Mouse (Mus musculus): ENCODE measurements around the gene Nbl1. TPM values are rescaled to one million over a fixed set of nuclear protein-coding genes. Genes with fewer than 3 reads are reported as not detected.
A peak's percentile ranks its signal among the peaks of the same experiment; 100 is the strongest.

Nbl1 gene
- polyA plus RNA-seq, 1 experiment from 2014 or later = 12.7 TPM

DNA sequence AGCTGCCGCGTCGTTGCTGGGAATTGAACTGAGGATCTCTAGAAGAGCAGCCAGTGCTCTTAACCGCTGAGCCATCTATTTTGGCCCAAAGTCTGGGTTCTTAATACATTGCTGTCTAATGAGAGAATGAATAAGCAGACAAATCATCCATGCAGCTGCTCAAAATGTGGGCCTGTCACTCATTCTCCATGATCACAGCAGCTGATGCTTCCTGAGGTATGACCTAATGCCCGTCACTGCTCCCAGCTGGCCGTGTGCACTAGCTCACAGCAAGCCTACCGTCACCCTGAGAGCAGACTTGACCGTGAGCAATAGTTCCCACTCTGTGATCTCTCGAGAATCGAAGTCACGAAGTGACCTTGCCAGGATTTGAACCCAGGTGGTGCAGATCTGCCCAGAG, 13.4 kb downstream of the Nbl1 start:
- H3K27ac ChIP-seq (ENCODE audit: low read depth, low read length) = no peak overlapping the region
- H3K4me1 ChIP-seq (ENCODE audit: control insufficient read depth, insufficient read depth, low read length) = peaks cover 23% of the 10 kb centered on the region
- DNase-seq (ENCODE audit: low spot score, missing footprints) (no peak), ATAC-seq (ENCODE audit: low FRiP score) (no peak)
- no peaks in the 10 kb centered on the region for H3K9me3 ChIP-seq (ENCODE audit: control insufficient read depth, low read length)
- 84% methylated on average over 11 of the region's 11 CpGs for WGBS
- peaks cover 30% of the 10 kb centered on the region for H3K27me3 ChIP-seq (ENCODE audit: control insufficient read depth, insufficient read depth, low read length)
- no peaks in the 10 kb centered on the region for H3K36me3 ChIP-seq (ENCODE audit: control insufficient read depth, insufficient read depth, low read length)
- no peak overlapping the region for H3K4me3 ChIP-seq (ENCODE audit: low read depth, low read length)
- no peak overlapping the region for H3K9ac ChIP-seq (ENCODE audit: low read length)
- H3K4me2 ChIP-seq = no peak overlapping the region

GRCm38 (mm10) chr4:139078726-139079125, 14.1 kb downstream of the Nbl1 start:
- no peak overlapping the region for H3K27ac ChIP-seq (ENCODE audit: low read depth, low read length)
- H3K9me3 ChIP-seq (ENCODE audit: control insufficient read depth, low read length) = no peaks in the 10 kb centered on the region
- ATAC-seq (ENCODE audit: low FRiP score) (no peak), DNase-seq (ENCODE audit: low spot score, missing footprints) (no peak)
- no peak overlapping the region for H3K4me3 ChIP-seq (ENCODE audit: low read depth, low read length)
- 18% methylated on average over 4 of the region's 4 CpGs for WGBS
- H3K4me1 ChIP-seq (ENCODE audit: control insufficient read depth, insufficient read depth, low read length) = peaks cover 23% of the 10 kb centered on the region
- H3K27me3 ChIP-seq (ENCODE audit: control insufficient read depth, insufficient read depth, low read length) = peaks cover 37% of the 10 kb centered on the region
- H3K36me3 ChIP-seq (ENCODE audit: control insufficient read depth, insufficient read depth, low read length) = no peaks in the 10 kb centered on the region
- no peak overlapping the region for H3K9ac ChIP-seq (ENCODE audit: low read length)
- H3K4me2 ChIP-seq = no peak overlapping the region

DNA sequence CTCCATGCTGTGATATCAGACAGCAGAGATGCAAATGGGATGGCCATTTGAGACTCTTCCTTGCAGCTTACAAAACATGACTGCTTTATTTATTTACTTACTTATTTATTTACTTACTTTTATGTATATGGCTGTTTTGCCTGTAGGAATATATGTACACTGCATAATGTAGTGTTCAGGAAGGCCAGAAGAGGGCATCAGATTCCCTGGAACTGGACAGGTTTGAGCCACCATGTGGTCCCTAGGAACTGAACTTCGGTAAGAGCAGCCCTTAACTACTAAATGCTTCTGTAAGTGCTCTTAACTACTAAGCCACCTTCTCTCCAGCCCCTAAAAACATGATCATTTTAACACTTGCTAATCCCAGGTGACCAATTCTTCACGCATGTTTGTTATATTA, 14.5 kb downstream of the Nbl1 start:
- peaks cover 41% of the 10 kb centered on the region for H3K27me3 ChIP-seq (ENCODE audit: control insufficient read depth, insufficient read depth, low read length)
- no peaks in the 10 kb centered on the region for H3K9me3 ChIP-seq (ENCODE audit: control insufficient read depth, low read length)
- H3K27ac ChIP-seq (ENCODE audit: low read depth, low read length) = no peak overlapping the region
- 32% methylated on average over 2 of the region's 2 CpGs for WGBS
- peaks cover 21% of the 10 kb centered on the region for H3K4me1 ChIP-seq (ENCODE audit: control insufficient read depth, insufficient read depth, low read length)
- ATAC-seq (ENCODE audit: low FRiP score) (no peak), DNase-seq (ENCODE audit: low spot score, missing footprints) (no peak)
- H3K4me2 ChIP-seq = no peak overlapping the region
- no peaks in the 10 kb centered on the region for H3K36me3 ChIP-seq (ENCODE audit: control insufficient read depth, insufficient read depth, low read length)
- no peak overlapping the region for H3K9ac ChIP-seq (ENCODE audit: low read length)
- H3K4me3 ChIP-seq (ENCODE audit: low read depth, low read length) = no peak overlapping the region

DNA sequence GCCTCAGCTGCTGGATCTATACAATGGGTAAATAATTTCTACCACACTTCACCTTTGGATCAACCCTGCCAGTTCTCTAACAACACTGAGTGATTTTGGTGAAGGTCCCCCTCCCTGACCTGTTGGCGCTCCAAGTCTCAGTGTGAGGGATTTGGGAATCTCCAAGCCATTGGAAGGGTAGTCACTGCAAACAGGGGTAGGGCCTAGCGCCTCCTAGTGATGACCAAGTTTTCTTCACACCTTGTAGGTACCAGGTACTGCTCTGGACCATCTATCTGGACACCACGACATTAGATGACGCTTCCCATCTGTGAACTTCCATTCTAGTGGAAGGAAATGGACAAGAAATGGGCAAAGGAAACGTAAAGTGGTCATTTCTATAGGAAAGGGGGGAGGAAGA, 16.9 kb downstream of the Nbl1 start:
- 14% methylated on average over 5 of the region's 5 CpGs for WGBS
- ATAC-seq (ENCODE audit: low FRiP score) (no peak), DNase-seq (ENCODE audit: low spot score, missing footprints) (peak; percentile 80)
- Histone ChIP-seq H3K4me1 (ENCODE audit: control insufficient read depth, insufficient read depth, low read length) (peaks cover 9% of the 10 kb centered on the region), H3K4me3 (ENCODE audit: low read depth, low read length) (no peak overlapping the region), H3K9ac (ENCODE audit: low read length) (no peak overlapping the region), H3K27ac (ENCODE audit: low read depth, low read length) (no peak overlapping the region), H3K27me3 (ENCODE audit: control insufficient read depth, insufficient read depth, low read length) (peaks cover 51% of the 10 kb centered on the region), H3K4me2 (no peak overlapping the region), H3K36me3 (ENCODE audit: control insufficient read depth, insufficient read depth, low read length) (no peaks in the 10 kb centered on the region), H3K9me3 (ENCODE audit: control insufficient read depth, low read length) (no peaks in the 10 kb centered on the region)

GRCm38 (mm10) chr4:139075041-139075711, 17.6 kb downstream of the Nbl1 start, which contains the start of gene Htr6:
Htr6 (minus strand) TSS chr4:139075570.
- peak; percentile 33; the same call in 1 of the 2 replicates for ATAC-seq (ENCODE audit: low FRiP score)
- no peak within 1 kb of the TSS for H3K27ac ChIP-seq (ENCODE audit: low read depth, low read length)
- peak within 1 kb of the TSS; percentile 61 for H3K4me2 ChIP-seq

GRCm38 (mm10) chr4:139074060-139074459, 18.7 kb downstream of the Nbl1 start:
- Histone ChIP-seq H3K9me3 (ENCODE audit: control insufficient read depth, low read length) (no peaks in the 10 kb centered on the region), H3K27ac (ENCODE audit: low read depth, low read length) (no peak overlapping the region), H3K4me2 (no peak overlapping the region), H3K4me3 (ENCODE audit: low read depth, low read length) (no peak overlapping the region), H3K27me3 (ENCODE audit: control insufficient read depth, insufficient read depth, low read length) (peaks cover 51% of the 10 kb centered on the region), H3K36me3 (ENCODE audit: control insufficient read depth, insufficient read depth, low read length) (no peaks in the 10 kb centered on the region), H3K4me1 (ENCODE audit: control insufficient read depth, insufficient read depth, low read length) (peaks cover 9% of the 10 kb centered on the region), H3K9ac (ENCODE audit: low read length) (no peak overlapping the region)
- DNase-seq (ENCODE audit: low spot score, missing footprints) (no peak), ATAC-seq (ENCODE audit: low FRiP score) (no peak)
- 16% methylated on average over 29 of the region's 29 CpGs for WGBS

More at GRCm38 (mm10) chr4:139075041-139075711, 17.6 kb downstream of the Nbl1 start, which contains the start of gene Htr6:
- Histone ChIP-seq H3K9me3 (ENCODE audit: control insufficient read depth, low read length) (no peaks in the 10 kb centered on the region), H3K9ac (ENCODE audit: low read length) (0 out of 2 replicates have a peak within 1 kb of the TSS, but pooled peaks have one; percentile 12), H3K4me3 (ENCODE audit: low read depth, low read length) (peak within 1 kb of the TSS; percentile 40), H3K36me3 (ENCODE audit: control insufficient read depth, insufficient read depth, low read length) (no peaks in the 10 kb centered on the region), H3K27me3 (ENCODE audit: control insufficient read depth, insufficient read depth, low read length) (peaks cover 51% of the 10 kb centered on the region), H3K4me1 (ENCODE audit: control insufficient read depth, insufficient read depth, low read length) (peaks cover 9% of the 10 kb centered on the region)
- DNase-seq (ENCODE audit: low spot score, missing footprints) = peak; percentile 86
- under 1% methylated on average over 72 of the region's 77 CpGs for WGBS

- Histone ChIP-seq H3K4me3 (ENCODE audit: low read depth, low read length) (no peak overlapping the region), H3K4me2 (no peak overlapping the region), H3K27ac (ENCODE audit: low read depth, low read length) (no peak overlapping the region), H3K4me1 (ENCODE audit: control insufficient read depth, insufficient read depth, low read length) (no peaks in the 10 kb centered on the region), H3K27me3 (ENCODE audit: control insufficient read depth, insufficient read depth, low read length) (peaks cover 10% of the 10 kb centered on the region), H3K9me3 (ENCODE audit: control insufficient read depth, low read length) (no peaks in the 10 kb centered on the region), H3K36me3 (ENCODE audit: control insufficient read depth, insufficient read depth, low read length) (no peaks in the 10 kb centered on the region), H3K9ac (ENCODE audit: low read length) (no peak overlapping the region)
- 39% methylated on average over 4 of the region's 4 CpGs for WGBS
- ATAC-seq (ENCODE audit: low FRiP score) = no peak
- peak; percentile 39 for DNase-seq (ENCODE audit: low spot score, missing footprints)
Measured at GRCm38 (mm10) chr4:139068287-139068686, 24.5 kb downstream of the Nbl1 start.

DNA sequence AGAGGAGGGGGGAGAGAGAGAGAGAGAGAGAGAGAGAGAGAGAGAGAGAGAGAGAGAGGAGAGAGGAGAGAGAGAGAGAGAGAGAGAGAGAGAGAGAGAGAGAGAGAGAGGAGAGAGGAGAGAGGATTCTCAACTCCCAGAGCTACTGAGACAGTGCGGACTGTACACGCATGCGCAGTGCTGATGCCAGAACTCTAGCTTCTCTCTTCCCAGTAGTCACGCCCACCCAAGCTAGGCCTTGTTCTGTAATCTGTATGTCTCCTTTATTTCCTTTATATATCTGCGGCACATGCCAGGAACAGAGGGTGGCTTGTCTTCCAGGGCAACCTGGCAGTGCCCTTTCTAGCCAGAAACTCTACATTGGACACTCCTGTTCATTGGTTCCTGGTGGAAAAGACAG, 28.0 kb downstream of the Nbl1 start:
- Histone ChIP-seq H3K4me2 (no peak overlapping the region), H3K36me3 (ENCODE audit: control insufficient read depth, insufficient read depth, low read length) (no peaks in the 10 kb centered on the region), H3K9ac (ENCODE audit: low read length) (no peak overlapping the region), H3K9me3 (ENCODE audit: control insufficient read depth, low read length) (no peaks in the 10 kb centered on the region), H3K4me1 (ENCODE audit: control insufficient read depth, insufficient read depth, low read length) (no peaks in the 10 kb centered on the region), H3K4me3 (ENCODE audit: low read depth, low read length) (no peak overlapping the region), H3K27me3 (ENCODE audit: control insufficient read depth, insufficient read depth, low read length) (no peaks in the 10 kb centered on the region; the same call in 1 of the 2 replicates), H3K27ac (ENCODE audit: low read depth, low read length) (no peak overlapping the region)
- DNase-seq (ENCODE audit: low spot score, missing footprints) (no peak), ATAC-seq (ENCODE audit: low FRiP score) (no peak)
- 92% methylated on average over 5 of the region's 5 CpGs for WGBS

- Histone ChIP-seq H3K36me3 (ENCODE audit: control insufficient read depth, insufficient read depth, low read length) (no peaks in the 10 kb centered on the region), H3K27me3 (ENCODE audit: control insufficient read depth, insufficient read depth, low read length) (no peaks in the 10 kb centered on the region; the same call in 1 of the 2 replicates), H3K9me3 (ENCODE audit: control insufficient read depth, low read length) (no peaks in the 10 kb centered on the region), H3K4me2 (no peak overlapping the region), H3K9ac (ENCODE audit: low read length) (no peak overlapping the region), H3K4me3 (ENCODE audit: low read depth, low read length) (no peak overlapping the region), H3K27ac (ENCODE audit: low read depth, low read length) (no peak overlapping the region), H3K4me1 (ENCODE audit: control insufficient read depth, insufficient read depth, low read length) (no peaks in the 10 kb centered on the region)
- WGBS = 9% methylated on average over 7 of the region's 7 CpGs
- ATAC-seq (ENCODE audit: low FRiP score) (no peak), DNase-seq (ENCODE audit: low spot score, missing footprints) (peak; percentile 66)
Measured at GRCm38 (mm10) chr4:139059569-139059968, 33.2 kb downstream of the Nbl1 start.
